Comparison of ENCODE assay signal across 21 mouse cellular contexts in genomic region chr6:146234417-146234816, GRCm38 (mm10).
DNase-seq lines count a peak whose midpoint lies in the region; ATAC-seq and TF ChIP-seq lines count a peak whose summit lies in the region.
"Had no signal": no experiment of that assay in that cellular context is flagged by ENCODE, and none has a peak within 500 bp of the region (broad histone marks: within the 10 kb centered on the region; RNA-seq: fewer than 3 reads in every experiment).

No protein-coding gene starts in this region.

- TF ChIP-seq POLR2A in brain, embryonic 14.5 days (IDR thresholded peaks at IDR 0.05; ENCODE audit: borderline replicate concordance, extremely low read depth, insufficient read depth, insufficient read length, poor library complexity, severe bottlenecking): no peak

- H3K4me1 ChIP-seq in hindbrain, embryonic 16.5 days (ENCODE audit: control insufficient read depth, insufficient read depth, low read depth, low read length): peaks cover 9% of the 10 kb centered on the region; the same call in 1 of the 2 replicates
- H3K4me1 ChIP-seq in hindbrain, embryonic 10.5 days (replicated peaks): no peaks in the 10 kb centered on the region; the same call in 1 of the 2 replicates
- H3K4me1 ChIP-seq in midbrain, embryonic 14.5 days (ENCODE audit: control insufficient read depth, insufficient read depth, low read length): peaks cover 15% of the 10 kb centered on the region; the same call in 1 of the 2 replicates
- peaks cover 6% of the 10 kb centered on the region; the same call in 1 of the 2 replicates for H3K4me1 ChIP-seq in midbrain, embryonic 10.5 days
- peaks cover 15% of the 10 kb centered on the region for H3K4me1 ChIP-seq in midbrain, embryonic 16.5 days (ENCODE audit: control insufficient read depth, insufficient read depth, low read length)
- H3K4me1 ChIP-seq in intestine, embryonic 16.5 days (ENCODE audit: control insufficient read depth, insufficient read depth, low read length): no peaks in the 10 kb centered on the region
- H3K4me1 ChIP-seq: embryonic facial prominence, embryonic 15.5 days had no signal

- H3K27ac ChIP-seq in hindbrain, embryonic 16.5 days (ENCODE audit: low read depth, low read length): no peak overlapping the region
- no peak overlapping the region for H3K27ac ChIP-seq in hindbrain, embryonic 10.5 days
- peak overlapping the region; percentile 57; the same call in 1 of the 2 replicates for H3K27ac ChIP-seq in midbrain, embryonic 14.5 days (replicated peaks; ENCODE audit: low read depth, low read length)
- H3K27ac ChIP-seq in midbrain, embryonic 10.5 days (replicated peaks): no peak overlapping the region
- H3K27ac ChIP-seq in midbrain, embryonic 16.5 days (ENCODE audit: low read length): peak overlapping the region; percentile 10; the same call in 1 of the 2 replicates
- H3K27ac ChIP-seq in intestine, embryonic 16.5 days (ENCODE audit: low read length): no peak overlapping the region
- H3K27ac ChIP-seq: embryonic facial prominence, embryonic 12.5 days; embryonic facial prominence, embryonic 15.5 days; gastrocnemius, adult 2 months had no signal

- TF ChIP-seq CTCF in brain, embryonic 14.5 days (IDR thresholded peaks at IDR 0.05; ENCODE audit: borderline replicate concordance, extremely low read depth, insufficient read depth, insufficient read length): no peak

- H3K36me3 ChIP-seq in hindbrain, embryonic 16.5 days (ENCODE audit: control insufficient read depth, insufficient read depth, low read length): no peaks in the 10 kb centered on the region
- H3K36me3 ChIP-seq in hindbrain, embryonic 10.5 days: no peaks in the 10 kb centered on the region
- H3K36me3 ChIP-seq in midbrain, embryonic 14.5 days (ENCODE audit: control insufficient read depth, insufficient read depth, low read length): no peaks in the 10 kb centered on the region
- no peaks in the 10 kb centered on the region for H3K36me3 ChIP-seq in midbrain, embryonic 10.5 days
- H3K36me3 ChIP-seq in midbrain, embryonic 16.5 days (ENCODE audit: control insufficient read depth, insufficient read depth, low read length): no peaks in the 10 kb centered on the region
- H3K36me3 ChIP-seq in intestine, embryonic 16.5 days (ENCODE audit: control insufficient read depth, insufficient read depth, low read length): no peaks in the 10 kb centered on the region
- H3K36me3 ChIP-seq: embryonic facial prominence, embryonic 12.5 days; embryonic facial prominence, embryonic 15.5 days had no signal

- H3K27me3 ChIP-seq in hindbrain, embryonic 16.5 days (replicated peaks; ENCODE audit: control insufficient read depth, insufficient read depth, low read length): no peaks in the 10 kb centered on the region
- H3K27me3 ChIP-seq in hindbrain, embryonic 10.5 days (ENCODE audit: insufficient read depth, poor library complexity, severe bottlenecking): no peaks in the 10 kb centered on the region
- H3K27me3 ChIP-seq in midbrain, embryonic 14.5 days (ENCODE audit: control insufficient read depth, insufficient read depth, low read length): no peaks in the 10 kb centered on the region
- no peaks in the 10 kb centered on the region for H3K27me3 ChIP-seq in midbrain, embryonic 10.5 days (ENCODE audit: low read depth, poor library complexity, severe bottlenecking)
- no peaks in the 10 kb centered on the region for H3K27me3 ChIP-seq in midbrain, embryonic 16.5 days (ENCODE audit: control insufficient read depth, insufficient read depth, low read depth, low read length)
- H3K27me3 ChIP-seq in intestine, embryonic 16.5 days (replicated peaks; ENCODE audit: control insufficient read depth, insufficient read depth, low read length): no peaks in the 10 kb centered on the region
- H3K27me3 ChIP-seq: embryonic facial prominence, embryonic 12.5 days; embryonic facial prominence, embryonic 15.5 days had no signal

- DNase-seq in hindbrain, embryonic 10.5 days (ENCODE audit: low spot score): no peak
- DNase-seq in midbrain, embryonic 14.5 days: peak; percentile 46
- DNase-seq in midbrain, embryonic 10.5 days (ENCODE audit: low spot score): no peak
- peak; percentile 38 for DNase-seq in brain, embryonic 14.5 days (ENCODE audit: low read depth)
- no peak for DNase-seq in cerebellum, adult 9-10 months
- DNase-seq: adrenal gland, adult 2 months; adrenal gland, postnatal 14 days; cerebellum, adult 11-12 months; cerebellum, adult 9-11 months; cerebellum, postnatal 25 days; gastrocnemius, adult 2 months; gastrocnemius, postnatal 14 days had no signal

- no peak overlapping the region for H3K9ac ChIP-seq in hindbrain, embryonic 16.5 days (ENCODE audit: low read depth, low read length)
- no peak overlapping the region for H3K9ac ChIP-seq in midbrain, embryonic 14.5 days (replicated peaks; ENCODE audit: low read length)
- no peak overlapping the region for H3K9ac ChIP-seq in midbrain, embryonic 16.5 days (ENCODE audit: low read depth, low read length)
- no peak overlapping the region for H3K9ac ChIP-seq in intestine, embryonic 16.5 days (ENCODE audit: low read depth, low read length)
- H3K9ac ChIP-seq: embryonic facial prominence, embryonic 12.5 days; embryonic facial prominence, embryonic 15.5 days; forebrain, postnatal 0 days had no signal

- H3K9me3 ChIP-seq in hindbrain, embryonic 16.5 days (ENCODE audit: control insufficient read depth, low read length): peaks cover 2% of the 10 kb centered on the region; the same call in 1 of the 2 replicates
- H3K9me3 ChIP-seq in hindbrain, embryonic 10.5 days: no peaks in the 10 kb centered on the region
- H3K9me3 ChIP-seq in midbrain, embryonic 14.5 days (ENCODE audit: control insufficient read depth, low read length): no peaks in the 10 kb centered on the region
- H3K9me3 ChIP-seq in midbrain, embryonic 10.5 days (replicated peaks): peaks cover 6% of the 10 kb centered on the region; the same call in 1 of the 2 replicates
- H3K9me3 ChIP-seq in midbrain, embryonic 16.5 days (replicated peaks; ENCODE audit: control insufficient read depth, low read length, poor library complexity, severe bottlenecking): no peaks in the 10 kb centered on the region
- no peaks in the 10 kb centered on the region for H3K9me3 ChIP-seq in intestine, embryonic 16.5 days (ENCODE audit: control insufficient read depth, low read length)
- H3K9me3 ChIP-seq: embryonic facial prominence, embryonic 12.5 days; embryonic facial prominence, embryonic 15.5 days had no signal

- H3K4me2 ChIP-seq in hindbrain, embryonic 16.5 days (ENCODE audit: low read length): no peak overlapping the region
- H3K4me2 ChIP-seq in midbrain, embryonic 14.5 days (ENCODE audit: low read length): no peak overlapping the region
- H3K4me2 ChIP-seq in midbrain, embryonic 16.5 days (ENCODE audit: low read length): no peak overlapping the region
- no peak overlapping the region for H3K4me2 ChIP-seq in intestine, embryonic 16.5 days (ENCODE audit: low read depth, low read length)
- H3K4me2 ChIP-seq: embryonic facial prominence, embryonic 12.5 days; embryonic facial prominence, embryonic 15.5 days; heart, embryonic 11.5 days had no signal

- ATAC-seq in hindbrain, embryonic 16.5 days: peak; percentile 35; the same call in 1 of the 2 replicates
- ATAC-seq in midbrain, embryonic 14.5 days (ENCODE audit: low FRiP score, low TSS enrichment): no peak
- no peak for ATAC-seq in midbrain, embryonic 16.5 days
- no peak for ATAC-seq in intestine, embryonic 16.5 days
- ATAC-seq: CD4-positive, CD25-positive, alpha-beta regulatory T cell, adult 4 months; inflammation-experienced regulatory T-cells, adult 6 months had no signal

- H3K4me3 ChIP-seq in hindbrain, embryonic 16.5 days (ENCODE audit: low read length): no peak overlapping the region
- no peak overlapping the region for H3K4me3 ChIP-seq in hindbrain, embryonic 10.5 days
- H3K4me3 ChIP-seq in midbrain, embryonic 14.5 days (replicated peaks; ENCODE audit: low read depth, low read length): no peak overlapping the region
- H3K4me3 ChIP-seq in midbrain, embryonic 10.5 days: no peak overlapping the region
- no peak overlapping the region for H3K4me3 ChIP-seq in midbrain, embryonic 16.5 days (ENCODE audit: low read depth, low read length)
- H3K4me3 ChIP-seq in intestine, embryonic 16.5 days (ENCODE audit: low read length): no peak overlapping the region
- H3K4me3 ChIP-seq: embryonic facial prominence, embryonic 12.5 days; embryonic facial prominence, embryonic 15.5 days; gastrocnemius, adult 2 months had no signal

- WGBS in hindbrain, embryonic 16.5 days: 72% methylated on average over 1 of the region's 1 CpGs
- 96% methylated on average over 1 of the region's 1 CpGs for WGBS in hindbrain, embryonic 10.5 days
- 80% methylated on average over 1 of the region's 1 CpGs for WGBS in midbrain, embryonic 14.5 days
- 100% methylated on average over 1 of the region's 1 CpGs for WGBS in midbrain, embryonic 10.5 days
- WGBS in midbrain, embryonic 16.5 days: 61% methylated on average over 1 of the region's 1 CpGs
- 93% methylated on average over 1 of the region's 1 CpGs for WGBS in intestine, embryonic 16.5 days

Comparison
In these comparisons a context has a peak if more than half of its experiments do, and no peak if none do; other contexts are left out.
1. H3K27ac ChIP-seq: peak in midbrain, embryonic 14.5 days (single experiment) and midbrain, embryonic 16.5 days (single experiment); none in hindbrain, embryonic 16.5 days (single experiment), hindbrain, embryonic 10.5 days (single experiment), midbrain, embryonic 10.5 days (single experiment) and intestine, embryonic 16.5 days (single experiment).
2. DNase-seq: peak in midbrain, embryonic 14.5 days (single experiment) and brain, embryonic 14.5 days (single experiment); none in hindbrain, embryonic 10.5 days (single experiment), midbrain, embryonic 10.5 days (single experiment) and cerebellum, adult 9-10 months (single experiment).